Mouse (Mus musculus) cerebellum, adult 2 months (tissue): ENCODE data around the gene Ltbp2.

Experiments used
- CTCF ChIP-seq: fragments of 200-500 bp; IDR thresholded peaks from 2 replicates; pipeline ENCODE4 v1.5.1; 2011; ENCODE audit warnings: low read depth, mild to moderate bottlenecking, control low read depth, low read length, moderate library complexity, borderline replicate concordance; ENCODE audit not compliant: insufficient read depth
- POLR2A ChIP-seq: fragments of 200-500 bp; IDR thresholded peaks from 2 replicates; pipeline ENCODE4 v1.6.1; 2011; ENCODE audit warnings: low read length, control low read depth, borderline replicate concordance; ENCODE audit not compliant: insufficient read depth

DNA sequence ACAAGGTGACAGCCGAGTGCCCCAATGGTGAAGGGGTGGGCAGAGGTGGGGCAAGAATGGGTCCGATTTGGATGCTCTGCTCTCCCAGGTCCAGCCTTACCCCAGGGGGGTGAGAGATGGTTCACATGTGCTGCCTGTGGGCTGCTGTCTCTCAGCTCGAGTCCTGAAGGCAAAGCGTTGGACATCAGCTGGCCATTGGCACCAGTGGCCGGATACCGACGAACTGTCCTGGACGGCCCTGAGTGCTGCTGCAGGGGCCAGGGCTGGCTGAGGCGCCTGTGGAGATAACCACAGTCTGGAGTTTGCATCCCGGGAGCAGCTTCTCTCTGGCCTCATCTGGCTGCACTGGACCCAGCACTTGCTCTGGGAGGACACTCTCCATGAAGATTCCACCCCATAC is 44.7 kb downstream of the Ltbp2 start:
- TF ChIP-seq CTCF (no peak), POLR2A (no peak)
